Mouse (Mus musculus): Measurements from ENCODE around the gene Akna. TPM values are rescaled to one million over a fixed set of nuclear protein-coding genes. Genes with fewer than 3 reads are reported as not detected.
"Not testable (repeated sequence)": the region's sequence is repeated elsewhere in the genome, so short reads cannot be mapped to it uniquely, and the experiment has no call there.

Akna gene
- polyA plus RNA-seq, 1 experiment from 2014 or later: 5.3 TPM

DNA sequence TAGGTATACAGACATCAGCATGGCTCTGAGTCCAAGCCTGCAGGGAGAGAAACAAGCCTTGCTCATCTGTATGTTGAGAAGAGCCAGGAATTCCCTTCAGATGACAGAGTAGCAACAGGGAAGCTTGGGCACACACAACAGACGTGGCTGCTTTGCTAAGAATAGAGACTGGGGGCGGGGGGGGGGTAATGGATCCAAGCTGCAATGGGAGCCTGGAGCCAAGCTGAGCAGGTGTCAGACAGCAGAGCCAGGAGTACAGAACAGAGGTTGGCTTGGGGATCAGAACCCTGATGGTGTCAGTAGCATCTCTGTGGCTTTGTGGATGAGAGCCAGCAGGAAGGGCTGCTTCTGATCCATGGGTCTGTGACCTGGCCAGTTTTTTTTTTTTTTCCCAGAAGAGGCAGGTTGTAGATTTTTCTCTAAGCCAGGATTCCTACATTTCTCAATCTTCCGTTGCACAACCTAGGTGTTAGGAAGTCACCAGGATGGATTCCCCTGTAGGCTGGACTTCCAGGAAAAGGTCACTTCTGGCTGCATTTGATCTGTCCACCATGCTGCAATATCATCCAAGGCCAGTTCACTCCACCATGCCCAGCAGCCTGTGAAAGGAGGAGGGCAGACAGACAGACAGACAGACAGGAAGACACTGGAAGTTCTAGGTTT lies 64.6 kb downstream of the Akna start:
- Histone ChIP-seq H3K4me3 (ENCODE audit: low read depth, low read length) (no peak overlapping the region), H3K9ac (ENCODE audit: low read depth, low read length) (no peak overlapping the region), H3K27ac (ENCODE audit: low read length) (no peak overlapping the region), H3K9me3 (replicated peaks; ENCODE audit: control insufficient read depth, low read length, poor library complexity, severe bottlenecking) (no peaks in the 10 kb centered on the region), H3K27me3 (ENCODE audit: control insufficient read depth, insufficient read depth, low read depth, low read length) (no peaks in the 10 kb centered on the region), H3K4me2 (ENCODE audit: low read length) (no peak overlapping the region), H3K36me3 (ENCODE audit: control insufficient read depth, insufficient read depth, low read length) (no peaks in the 10 kb centered on the region), H3K4me1 (ENCODE audit: control insufficient read depth, insufficient read depth, low read length) (no peaks in the 10 kb centered on the region)
- ATAC-seq: no peak
- WGBS: 56% methylated on average over 3 of the region's 3 CpGs

DNA sequence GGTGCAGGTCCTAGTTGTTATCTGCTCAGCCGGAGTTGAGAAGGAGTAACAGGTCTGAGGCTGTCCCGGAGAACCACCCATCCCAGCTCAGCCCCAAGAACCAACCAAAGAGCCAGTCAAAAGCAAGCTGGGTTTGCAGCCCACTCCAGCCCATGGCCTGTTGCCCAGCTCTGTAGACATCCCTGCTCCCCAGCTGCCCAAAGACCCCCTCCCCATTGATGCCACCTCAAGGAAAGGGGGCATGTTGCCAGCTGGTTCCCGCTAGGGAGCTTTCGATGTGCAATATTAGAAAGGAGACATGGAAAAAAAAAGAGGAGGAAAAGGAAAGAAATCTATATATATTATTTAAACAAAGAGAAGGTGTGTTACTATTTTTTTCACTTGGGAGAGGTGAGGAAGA lies 69.8 kb downstream of the Akna start:
- no peak overlapping the region for H3K9ac ChIP-seq (ENCODE audit: low read depth, low read length)
- no peaks in the 10 kb centered on the region for H3K4me1 ChIP-seq (ENCODE audit: control insufficient read depth, insufficient read depth, low read length)
- H3K9me3 ChIP-seq (replicated peaks; ENCODE audit: control insufficient read depth, low read length, poor library complexity, severe bottlenecking): no peaks in the 10 kb centered on the region
- no peak overlapping the region for H3K27ac ChIP-seq (ENCODE audit: low read length)
- WGBS: 93% methylated on average over 4 of the region's 4 CpGs
- H3K4me3 ChIP-seq (ENCODE audit: low read depth, low read length): no peak overlapping the region
- H3K36me3 ChIP-seq (ENCODE audit: control insufficient read depth, insufficient read depth, low read length): no peaks in the 10 kb centered on the region
- no peaks in the 10 kb centered on the region for H3K27me3 ChIP-seq (ENCODE audit: control insufficient read depth, insufficient read depth, low read depth, low read length)
- ATAC-seq: no peak
- H3K4me2 ChIP-seq (ENCODE audit: low read length): no peak overlapping the region

DNA sequence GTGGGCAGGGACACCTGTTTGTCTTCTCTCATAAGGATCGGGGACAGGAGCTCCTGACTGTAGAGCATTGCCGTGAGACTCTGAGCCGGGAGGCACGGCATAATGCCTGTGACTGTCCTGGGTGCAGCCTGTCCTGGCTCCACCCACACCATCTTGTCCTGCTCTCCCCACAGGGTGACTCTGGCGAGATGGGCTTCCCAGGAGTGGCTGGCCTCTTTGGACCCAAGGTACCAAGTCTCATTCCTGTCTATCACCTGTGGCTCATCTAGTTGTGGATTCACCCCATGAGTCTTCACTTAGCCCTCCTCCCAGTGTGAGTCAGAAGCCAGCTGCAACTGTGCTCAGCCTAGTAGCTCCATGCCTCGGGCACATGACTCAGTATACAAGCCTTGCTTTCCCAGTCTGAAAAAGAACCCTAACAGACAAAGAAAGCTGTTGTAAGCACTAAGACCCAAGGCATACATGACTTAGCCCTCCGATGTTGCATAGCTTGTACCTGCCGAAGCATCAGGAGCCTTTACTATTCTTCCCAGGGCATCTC lies 79.8 kb downstream of the Akna start:
- H3K4me1 ChIP-seq (ENCODE audit: control insufficient read depth, insufficient read depth, low read length): no peaks in the 10 kb centered on the region
- H3K4me2 ChIP-seq (ENCODE audit: low read length): no peak overlapping the region
- ATAC-seq: no peak
- H3K9ac ChIP-seq (ENCODE audit: low read depth, low read length): no peak overlapping the region
- no peaks in the 10 kb centered on the region for H3K27me3 ChIP-seq (ENCODE audit: control insufficient read depth, insufficient read depth, low read depth, low read length)
- H3K36me3 ChIP-seq (ENCODE audit: control insufficient read depth, insufficient read depth, low read length): no peaks in the 10 kb centered on the region
- 85% methylated on average over 8 of the region's 8 CpGs for WGBS
- H3K27ac ChIP-seq (ENCODE audit: low read length): no peak overlapping the region
- no peak overlapping the region for H3K4me3 ChIP-seq (ENCODE audit: low read depth, low read length)
- 0 out of 2 replicates have a peak, but pooled peaks cover 3% of the 10 kb centered on the region for H3K9me3 ChIP-seq (replicated peaks; ENCODE audit: control insufficient read depth, low read length, poor library complexity, severe bottlenecking)

DNA sequence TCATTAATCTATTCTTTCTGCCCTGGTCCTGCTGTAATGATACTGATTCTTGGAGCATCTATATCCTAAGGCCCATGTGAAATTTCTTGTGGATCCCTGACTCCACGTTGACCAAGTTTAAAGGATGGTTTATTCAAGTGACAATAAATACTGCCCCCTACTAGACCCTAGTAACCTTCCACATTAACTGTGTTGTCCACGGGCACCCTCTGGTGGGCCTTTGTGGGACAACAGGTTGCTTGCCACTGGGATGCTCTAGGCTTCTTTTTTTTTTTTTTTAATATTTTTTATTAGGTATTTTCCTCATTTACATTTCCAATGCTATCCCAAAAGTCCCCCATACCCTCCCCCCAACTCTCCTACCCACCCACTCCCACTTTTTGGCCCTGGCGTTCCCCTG lies 83.6 kb downstream of the Akna start:
- H3K9ac ChIP-seq (ENCODE audit: low read depth, low read length); H3K4me1 ChIP-seq (ENCODE audit: control insufficient read depth, insufficient read depth, low read length); ATAC-seq; H3K36me3 ChIP-seq (ENCODE audit: control insufficient read depth, insufficient read depth, low read length); H3K4me3 ChIP-seq (ENCODE audit: low read depth, low read length); H3K27ac ChIP-seq (ENCODE audit: low read length); H3K9me3 ChIP-seq (replicated peaks; ENCODE audit: control insufficient read depth, low read length, poor library complexity, severe bottlenecking); H3K27me3 ChIP-seq (ENCODE audit: control insufficient read depth, insufficient read depth, low read depth, low read length); H3K4me2 ChIP-seq (ENCODE audit: low read length): not testable (repeated sequence)
- WGBS: 25% methylated on average over 3 of the region's 3 CpGs

Other genes with a start within 250 kb of the Akna start
- gene Ambp, start 248.6 kb downstream of the Akna start, polyA plus RNA-seq (2015; fragmentation: Nextera tagmentation; extraction: Ambion mirVana): not detected in 2 replicates
- gene Kif12, start 231.2 kb downstream of the Akna start, polyA plus RNA-seq (2015; fragmentation: Nextera tagmentation; extraction: Ambion mirVana): 0.06 and 0.09 TPM in 2 replicates
- 1.6 TPM in 2 replicates for gene Col27a1, start 189.3 kb downstream of the Akna start, polyA plus RNA-seq (2015; fragmentation: Nextera tagmentation; extraction: Ambion mirVana)
- gene Orm1, start 58.8 kb downstream of the Akna start, polyA plus RNA-seq (2015; fragmentation: Nextera tagmentation; extraction: Ambion mirVana): not detected in 2 replicates
- gene Orm3, start 47.2 kb downstream of the Akna start, polyA plus RNA-seq (2015; fragmentation: Nextera tagmentation; extraction: Ambion mirVana): not detected in 2 replicates
- not detected in 2 replicates for gene Orm2, start 40.9 kb downstream of the Akna start, polyA plus RNA-seq (2015; fragmentation: Nextera tagmentation; extraction: Ambion mirVana)
- 4.5 and 4.9 TPM in 2 replicates for gene Whrn, start 92.6 kb upstream of the Akna start, polyA plus RNA-seq (2015; fragmentation: Nextera tagmentation; extraction: Ambion mirVana)
- 414 and 443 TPM in 2 replicates for gene Atp6v1g1, start 141.4 kb upstream of the Akna start, polyA plus RNA-seq (2015; fragmentation: Nextera tagmentation; extraction: Ambion mirVana)
- gene Tmem268, start 155.4 kb upstream of the Akna start, polyA plus RNA-seq (2015; fragmentation: Nextera tagmentation; extraction: Ambion mirVana): 3.8 and 4.5 TPM in 2 replicates
- gene Gm11213, start 201.9 kb upstream of the Akna start, polyA plus RNA-seq (2015; fragmentation: Nextera tagmentation; extraction: Ambion mirVana): not detected in 2 replicates
- not detected in 2 replicates for gene Tex48, start 219.1 kb upstream of the Akna start, polyA plus RNA-seq (2015; fragmentation: Nextera tagmentation; extraction: Ambion mirVana)

Data from midbrain, embryonic 16.5 days (tissue).